Mouse (Mus musculus) hindbrain, embryonic 11.5 days (tissue): Measurements from ENCODE around the gene Rhox4g. TPM values are rescaled to one million over a fixed set of nuclear protein-coding genes. Genes with fewer than 3 reads are reported as not detected.

ENCODE experiments used
- polyA plus RNA-seq: library from polyadenylated mRNA; unstranded; fragments of >200 nt; fragmentation: Nextera tagmentation; extraction: Ambion mirVana; gene quantifications from 2 replicates; pipeline ENCODE4 v1.2.1, GENCODE M21; 2014

The Rhox4g gene
- polyA plus RNA-seq, 1 experiment from 2014 or later: not detected

Other genes starting within 250 kb of the Rhox4g start
- 0.85 TPM in 1 of 2 replicates, not detected in the other for gene Rhox2b, start 239.3 kb downstream of the Rhox4g start, polyA plus RNA-seq
- 0.91 and 1.5 TPM in 2 replicates for gene Rhox4b, start 218.8 kb downstream of the Rhox4g start, polyA plus RNA-seq
- 2.4 and 4.1 TPM in 2 replicates for gene Rhox2c, start 197.6 kb downstream of the Rhox4g start, polyA plus RNA-seq
- not detected in 2 replicates for gene Rhox3c, start 192.7 kb downstream of the Rhox4g start, polyA plus RNA-seq
- 0.37 TPM in 1 of 2 replicates, not detected in the other for gene Rhox4c, start 171.0 kb downstream of the Rhox4g start, polyA plus RNA-seq
- 0.43 TPM in 1 of 2 replicates, not detected in the other for gene Rhox2d, start 157.9 kb downstream of the Rhox4g start, polyA plus RNA-seq
- gene Rhox4d, start 137.0 kb downstream of the Rhox4g start, polyA plus RNA-seq: 0.21 TPM in 1 of 2 replicates, not detected in the other
- gene Rhox2e, start 120.9 kb downstream of the Rhox4g start, polyA plus RNA-seq: 0.25 and 0.85 TPM in 2 replicates
- not detected in 2 replicates for gene Rhox3e, start 109.3 kb downstream of the Rhox4g start, polyA plus RNA-seq
- gene Rhox4e, start 93.9 kb downstream of the Rhox4g start, polyA plus RNA-seq: not detected in 2 replicates
- 0.31 and 0.89 TPM in 2 replicates for gene Rhox2f, start 79.9 kb downstream of the Rhox4g start, polyA plus RNA-seq
- not detected in 2 replicates for gene Rhox3f, start 70.3 kb downstream of the Rhox4g start, polyA plus RNA-seq
- 0.46 TPM in 1 of 2 replicates, not detected in the other for gene Rhox4f, start 43.6 kb downstream of the Rhox4g start, polyA plus RNA-seq
- gene Rhox3g, start 22.7 kb downstream of the Rhox4g start, polyA plus RNA-seq: not detected in 2 replicates
- gene Rhox2g, start 7.9 kb downstream of the Rhox4g start, polyA plus RNA-seq: not detected in 2 replicates
- gene Rhox3h, start 17.4 kb upstream of the Rhox4g start, polyA plus RNA-seq: not detected in 2 replicates
- gene Rhox2h, start 21.9 kb upstream of the Rhox4g start, polyA plus RNA-seq: not detected in 2 replicates
- gene Rhox5, start 153.5 kb upstream of the Rhox4g start, polyA plus RNA-seq: 0.82 and 1.4 TPM in 2 replicates
- gene Rhox6, start 175.6 kb upstream of the Rhox4g start, polyA plus RNA-seq: not detected in 2 replicates
- gene Rhox7a, start 180.4 kb upstream of the Rhox4g start, polyA plus RNA-seq: not detected in 2 replicates
- gene Rhox8, start 227.6 kb upstream of the Rhox4g start, polyA plus RNA-seq: not detected in 2 replicates
- gene Rhox7b, start 245.9 kb upstream of the Rhox4g start, polyA plus RNA-seq: not detected in 2 replicates